Mouse (Mus musculus): ENCODE measurements around the gene Hbp1. TPM values are rescaled to one million over a fixed set of nuclear protein-coding genes. Genes with fewer than 3 reads are reported as not detected.

The Hbp1 gene
- polyA plus RNA-seq, 1 experiment from 2014 or later = 51.3 TPM

GRCm38 (mm10) chr12:31928498-31928897, 21.8 kb downstream of the Hbp1 start:
- Histone ChIP-seq H3K36me3 (ENCODE audit: control insufficient read depth, insufficient read depth, low read length) (peaks cover 13% of the 10 kb centered on the region), H3K4me3 (ENCODE audit: low read depth, low read length) (no peak overlapping the region), H3K4me1 (replicated peaks; ENCODE audit: control insufficient read depth, insufficient read depth, low read length) (no peaks in the 10 kb centered on the region), H3K9me3 (ENCODE audit: control insufficient read depth, low read length) (no peaks in the 10 kb centered on the region), H3K4me2 (no peak overlapping the region), H3K27me3 (replicated peaks; ENCODE audit: control insufficient read depth, insufficient read depth, low read length) (no peaks in the 10 kb centered on the region), H3K9ac (ENCODE audit: low read depth, low read length) (no peak overlapping the region), H3K27ac (ENCODE audit: low read depth, low read length) (no peak overlapping the region)
- no peak for DNase-seq (ENCODE audit: low spot score)
- WGBS = 83% methylated on average over 3 of the region's 3 CpGs
- no peak for ATAC-seq (replicated peaks; ENCODE audit: low FRiP score)

GRCm38 (mm10) chr12:31926661-31927061, 23.7 kb downstream of the Hbp1 start:
- no peak overlapping the region for H3K27ac ChIP-seq (ENCODE audit: low read depth, low read length)
- 70% methylated on average over 4 of the region's 4 CpGs for WGBS
- H3K4me3 ChIP-seq (ENCODE audit: low read depth, low read length) = no peak overlapping the region
- no peaks in the 10 kb centered on the region for H3K27me3 ChIP-seq (replicated peaks; ENCODE audit: control insufficient read depth, insufficient read depth, low read length)
- peaks cover 10% of the 10 kb centered on the region for H3K36me3 ChIP-seq (ENCODE audit: control insufficient read depth, insufficient read depth, low read length)
- no peaks in the 10 kb centered on the region for H3K4me1 ChIP-seq (replicated peaks; ENCODE audit: control insufficient read depth, insufficient read depth, low read length)
- ATAC-seq (replicated peaks; ENCODE audit: low FRiP score) (peak; percentile 69), DNase-seq (ENCODE audit: low spot score) (peak; percentile 48)
- no peak overlapping the region for H3K4me2 ChIP-seq
- no peak overlapping the region for H3K9ac ChIP-seq (ENCODE audit: low read depth, low read length)
- no peaks in the 10 kb centered on the region for H3K9me3 ChIP-seq (ENCODE audit: control insufficient read depth, low read length)

GRCm38 (mm10) chr12:31925343-31925742, 25.0 kb downstream of the Hbp1 start:
- H3K27me3 ChIP-seq (replicated peaks; ENCODE audit: control insufficient read depth, insufficient read depth, low read length) = no peaks in the 10 kb centered on the region
- DNase-seq (ENCODE audit: low spot score) (no peak), ATAC-seq (replicated peaks; ENCODE audit: low FRiP score) (no peak)
- H3K27ac ChIP-seq (ENCODE audit: low read depth, low read length) = no peak overlapping the region
- H3K36me3 ChIP-seq (ENCODE audit: control insufficient read depth, insufficient read depth, low read length) = peaks cover 7% of the 10 kb centered on the region
- WGBS = 92% methylated on average over 6 of the region's 6 CpGs
- H3K4me1 ChIP-seq (replicated peaks; ENCODE audit: control insufficient read depth, insufficient read depth, low read length) = no peaks in the 10 kb centered on the region
- H3K4me3 ChIP-seq (ENCODE audit: low read depth, low read length) = no peak overlapping the region
- H3K9ac ChIP-seq (ENCODE audit: low read depth, low read length) = no peak overlapping the region
- H3K4me2 ChIP-seq = no peak overlapping the region
- no peaks in the 10 kb centered on the region for H3K9me3 ChIP-seq (ENCODE audit: control insufficient read depth, low read length)

- Histone ChIP-seq H3K4me1 (replicated peaks; ENCODE audit: control insufficient read depth, insufficient read depth, low read length) (no peaks in the 10 kb centered on the region), H3K36me3 (ENCODE audit: control insufficient read depth, insufficient read depth, low read length) (peaks cover 5% of the 10 kb centered on the region), H3K27me3 (replicated peaks; ENCODE audit: control insufficient read depth, insufficient read depth, low read length) (no peaks in the 10 kb centered on the region), H3K4me2 (no peak overlapping the region), H3K9ac (ENCODE audit: low read depth, low read length) (no peak overlapping the region), H3K4me3 (ENCODE audit: low read depth, low read length) (no peak overlapping the region), H3K27ac (ENCODE audit: low read depth, low read length) (no peak overlapping the region), H3K9me3 (ENCODE audit: control insufficient read depth, low read length) (no peaks in the 10 kb centered on the region)
- WGBS = 70% methylated on average over 3 of the region's 3 CpGs
- DNase-seq (ENCODE audit: low spot score) (no peak), ATAC-seq (replicated peaks; ENCODE audit: low FRiP score) (no peak)
These were observed 26.2 kb downstream of the Hbp1 start for GRCm38 (mm10) chr12:31924135-31924534.

- H3K27ac ChIP-seq (ENCODE audit: low read depth, low read length) = no peak overlapping the region
- DNase-seq (ENCODE audit: low spot score) = no peak
- H3K9ac ChIP-seq (ENCODE audit: low read depth, low read length) = no peak overlapping the region
- no peak overlapping the region for H3K4me3 ChIP-seq (ENCODE audit: low read depth, low read length)
- H3K4me1 ChIP-seq (replicated peaks; ENCODE audit: control insufficient read depth, insufficient read depth, low read length) = peaks cover 3% of the 10 kb centered on the region; the same call in 1 of the 2 replicates
- no peak overlapping the region for H3K4me2 ChIP-seq
- 84% methylated on average over 18 of the region's 18 CpGs for WGBS
- H3K9me3 ChIP-seq (ENCODE audit: control insufficient read depth, low read length) = no peaks in the 10 kb centered on the region
- H3K36me3 ChIP-seq (ENCODE audit: control insufficient read depth, insufficient read depth, low read length) = peaks cover 4% of the 10 kb centered on the region
- ATAC-seq (replicated peaks; ENCODE audit: low FRiP score) = no peak
- no peaks in the 10 kb centered on the region for H3K27me3 ChIP-seq (replicated peaks; ENCODE audit: control insufficient read depth, insufficient read depth, low read length)
These were observed 29.6 kb downstream of the Hbp1 start for GRCm38 (mm10) chr12:31920464-31921405.

GRCm38 (mm10) chr12:31917245-31917644, 33.1 kb downstream of the Hbp1 start:
- Histone ChIP-seq H3K36me3 (ENCODE audit: control insufficient read depth, insufficient read depth, low read length) (no peaks in the 10 kb centered on the region), H3K4me1 (replicated peaks; ENCODE audit: control insufficient read depth, insufficient read depth, low read length) (peaks cover 3% of the 10 kb centered on the region; the same call in 1 of the 2 replicates), H3K9me3 (ENCODE audit: control insufficient read depth, low read length) (no peaks in the 10 kb centered on the region), H3K27me3 (replicated peaks; ENCODE audit: control insufficient read depth, insufficient read depth, low read length) (no peaks in the 10 kb centered on the region), H3K4me3 (ENCODE audit: low read depth, low read length) (no peak overlapping the region), H3K4me2 (no peak overlapping the region), H3K27ac (ENCODE audit: low read depth, low read length) (no peak overlapping the region; the same call in 1 of the 2 replicates), H3K9ac (ENCODE audit: low read depth, low read length) (peak overlapping the region; percentile 25; the same call in 1 of the 2 replicates)
- 53% methylated on average over 5 of the region's 5 CpGs for WGBS
- peak; percentile 81 for ATAC-seq (replicated peaks; ENCODE audit: low FRiP score)
- DNase-seq (ENCODE audit: low spot score) = peak; percentile 41

GRCm38 (mm10) chr12:31916691-31917090, 33.6 kb downstream of the Hbp1 start:
- 88% methylated on average over 5 of the region's 5 CpGs for WGBS
- Histone ChIP-seq H3K4me1 (replicated peaks; ENCODE audit: control insufficient read depth, insufficient read depth, low read length) (peaks cover 3% of the 10 kb centered on the region; the same call in 1 of the 2 replicates), H3K4me2 (no peak overlapping the region), H3K36me3 (ENCODE audit: control insufficient read depth, insufficient read depth, low read length) (no peaks in the 10 kb centered on the region), H3K4me3 (ENCODE audit: low read depth, low read length) (no peak overlapping the region), H3K9me3 (ENCODE audit: control insufficient read depth, low read length) (no peaks in the 10 kb centered on the region), H3K27me3 (replicated peaks; ENCODE audit: control insufficient read depth, insufficient read depth, low read length) (no peaks in the 10 kb centered on the region), H3K9ac (ENCODE audit: low read depth, low read length) (no peak overlapping the region), H3K27ac (ENCODE audit: low read depth, low read length) (no peak overlapping the region)
- ATAC-seq (replicated peaks; ENCODE audit: low FRiP score) (no peak), DNase-seq (ENCODE audit: low spot score) (no peak)

- Histone ChIP-seq H3K27me3 (replicated peaks; ENCODE audit: control insufficient read depth, insufficient read depth, low read length) (no peaks in the 10 kb centered on the region), H3K36me3 (ENCODE audit: control insufficient read depth, insufficient read depth, low read length) (no peaks in the 10 kb centered on the region), H3K9ac (ENCODE audit: low read depth, low read length) (no peak overlapping the region), H3K4me2 (no peak overlapping the region), H3K27ac (ENCODE audit: low read depth, low read length) (no peak overlapping the region), H3K9me3 (ENCODE audit: control insufficient read depth, low read length) (no peaks in the 10 kb centered on the region), H3K4me3 (ENCODE audit: low read depth, low read length) (no peak overlapping the region), H3K4me1 (replicated peaks; ENCODE audit: control insufficient read depth, insufficient read depth, low read length) (peaks cover 3% of the 10 kb centered on the region; the same call in 1 of the 2 replicates)
- ATAC-seq (replicated peaks; ENCODE audit: low FRiP score) (no peak), DNase-seq (ENCODE audit: low spot score) (no peak)
- WGBS = 82% methylated on average over 4 of the region's 4 CpGs
These were observed 36.7 kb downstream of the Hbp1 start for GRCm38 (mm10) chr12:31913614-31914013.
